In the genomic region with DNA sequence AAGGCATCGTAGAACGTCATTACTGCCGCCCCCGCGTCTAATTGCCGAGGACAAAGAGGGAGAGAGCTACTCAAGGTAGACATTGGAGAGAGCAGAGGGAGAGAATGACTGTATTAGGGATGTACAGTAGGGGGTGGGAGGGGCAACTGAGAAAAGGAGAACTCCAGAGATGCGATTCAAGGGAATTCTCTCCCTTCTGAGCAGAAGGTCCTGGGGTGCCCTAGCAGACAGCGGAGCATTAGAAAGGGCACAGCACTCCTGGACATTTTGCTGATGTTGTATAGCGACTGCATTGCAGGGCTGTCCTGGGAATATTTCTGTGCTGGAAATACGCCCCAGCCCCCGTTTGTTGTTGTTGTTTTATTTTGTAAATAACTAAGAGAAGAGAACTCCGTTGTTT, we compare ENCODE assay signal across 8 mouse cellular contexts. TPM values are rescaled to one million over a fixed set of nuclear protein-coding genes. Genes with fewer than 3 reads are reported as not detected.
DNase-seq lines count a peak whose midpoint lies in the region; ATAC-seq and TF ChIP-seq lines count a peak whose summit lies in the region.
"Had no signal": no experiment of that assay in that cellular context is flagged by ENCODE, and none has a peak within 500 bp of the region (broad histone marks: within the 10 kb centered on the region; RNA-seq: fewer than 3 reads in every experiment).

No protein-coding gene starts in this region.

- H3K9ac ChIP-seq in hindbrain, embryonic 13.5 days, result no peak overlapping the region; the same call in 1 of the 2 replicates
- no peak overlapping the region for H3K9ac ChIP-seq in hindbrain, embryonic 12.5 days
- H3K9ac ChIP-seq in hindbrain, postnatal 0 days (replicated peaks; ENCODE audit: low read length), result no peak overlapping the region
- H3K9ac ChIP-seq: lung, embryonic 15.5 days had no signal

- H3K27ac ChIP-seq in hindbrain, embryonic 13.5 days, result no peak overlapping the region
- H3K27ac ChIP-seq in hindbrain, embryonic 12.5 days, result no peak overlapping the region
- no peak overlapping the region for H3K27ac ChIP-seq in testis, adult 2 months (ENCODE audit: control insufficient read depth, insufficient read depth, low read depth, low read length)
- peak overlapping the region; percentile 91 for H3K27ac ChIP-seq in hindbrain, postnatal 0 days

- TF ChIP-seq CTCF in testis, adult 2 months (IDR thresholded peaks at IDR 0.05; ENCODE audit: control insufficient read depth, insufficient read depth, insufficient replicate concordance, low read depth, low read length), result no peak
- TF ChIP-seq CTCF in hindbrain, postnatal 0 days (IDR thresholded peaks at IDR 0.05; ENCODE audit: low read depth), result no peak

- 0 out of 2 replicates have a peak, but pooled peaks cover under 1% of the 10 kb centered on the region for H3K27me3 ChIP-seq in hindbrain, embryonic 13.5 days
- no peaks in the 10 kb centered on the region for H3K27me3 ChIP-seq in hindbrain, embryonic 12.5 days
- no peaks in the 10 kb centered on the region for H3K27me3 ChIP-seq in testis, adult 2 months (ENCODE audit: control insufficient read depth, insufficient read depth, low read length)
- no peaks in the 10 kb centered on the region for H3K27me3 ChIP-seq in hindbrain, postnatal 0 days (ENCODE audit: insufficient read depth, low read length)
- H3K27me3 ChIP-seq: lung, embryonic 15.5 days had no signal

- TF ChIP-seq POLR2A in testis, adult 2 months (IDR thresholded peaks at IDR 0.05; ENCODE audit: control insufficient read depth, low read depth, low read length), result no peak

- 0 out of 2 replicates have a peak, but pooled peaks have one; percentile 29 for ATAC-seq in hindbrain, embryonic 13.5 days (ENCODE audit: low FRiP score)
- no peak for ATAC-seq in hindbrain, embryonic 12.5 days (ENCODE audit: low FRiP score)
- ATAC-seq in hindbrain, postnatal 0 days, result no peak

- H3K4me1 ChIP-seq in hindbrain, embryonic 13.5 days (replicated peaks), result peaks cover 5% of the 10 kb centered on the region
- H3K4me1 ChIP-seq in hindbrain, embryonic 12.5 days, result peaks cover 6% of the 10 kb centered on the region
- peaks cover 4% of the 10 kb centered on the region for H3K4me1 ChIP-seq in testis, adult 2 months (ENCODE audit: control insufficient read depth, insufficient read depth, low read length)
- H3K4me1 ChIP-seq in hindbrain, postnatal 0 days (ENCODE audit: insufficient read depth, low read length), result no peaks in the 10 kb centered on the region; the same call in 1 of the 2 replicates

- no peaks in the 10 kb centered on the region for H3K9me3 ChIP-seq in hindbrain, embryonic 13.5 days
- H3K9me3 ChIP-seq in hindbrain, embryonic 12.5 days (replicated peaks), result no peaks in the 10 kb centered on the region
- H3K9me3 ChIP-seq in hindbrain, postnatal 0 days (ENCODE audit: low read length), result no peaks in the 10 kb centered on the region
- H3K9me3 ChIP-seq: lung, embryonic 15.5 days had no signal

- no peaks in the 10 kb centered on the region for H3K36me3 ChIP-seq in hindbrain, embryonic 13.5 days
- no peaks in the 10 kb centered on the region for H3K36me3 ChIP-seq in hindbrain, embryonic 12.5 days
- no peaks in the 10 kb centered on the region for H3K36me3 ChIP-seq in testis, adult 2 months (ENCODE audit: control insufficient read depth, insufficient read depth, low read length)
- H3K36me3 ChIP-seq in hindbrain, postnatal 0 days (ENCODE audit: insufficient read depth, low read length), result no peaks in the 10 kb centered on the region
- H3K36me3 ChIP-seq: lung, embryonic 15.5 days had no signal

- no peak overlapping the region for H3K4me2 ChIP-seq in hindbrain, embryonic 13.5 days
- no peak overlapping the region for H3K4me2 ChIP-seq in hindbrain, embryonic 12.5 days (replicated peaks)
- H3K4me2 ChIP-seq in hindbrain, postnatal 0 days (ENCODE audit: low read depth, low read length), result no peak overlapping the region

- no peak overlapping the region for H3K4me3 ChIP-seq in hindbrain, embryonic 13.5 days
- H3K4me3 ChIP-seq in hindbrain, embryonic 12.5 days, result no peak overlapping the region
- H3K4me3 ChIP-seq in testis, adult 2 months (ENCODE audit: control insufficient read depth, low read depth, low read length), result peak overlapping the region; percentile 79
- no peak overlapping the region for H3K4me3 ChIP-seq in hindbrain, postnatal 0 days (ENCODE audit: low read length)

- DNase-seq in testis, postnatal 10 days (ENCODE audit: low spot score), result no peak
- no peak for DNase-seq in hindbrain, postnatal 0 days (ENCODE audit: low spot score)
- no peak for DNase-seq in lung, postnatal 36 days
- no peak for DNase-seq in right cerebral cortex, postnatal 10 days (ENCODE audit: low spot score in 2 of 2)

- WGBS in hindbrain, embryonic 13.5 days, result 78% methylated on average over 12 of the region's 12 CpGs
- WGBS in hindbrain, embryonic 12.5 days, result 84% methylated on average over 12 of the region's 12 CpGs
- WGBS in hindbrain, postnatal 0 days, result 73% methylated on average over 12 of the region's 12 CpGs

RNA-seq across cellular contexts. Expression of gene Ubash3b, which starts 45.2 kb away (rescaled TPM):
- polyA plus RNA-seq in hindbrain, embryonic 13.5 days (2015; fragmentation: Nextera tagmentation; extraction: Ambion mirVana), result 17.3 and 18.2 TPM in 2 replicates
- polyA plus RNA-seq in hindbrain, embryonic 12.5 days (2016; fragmentation: Nextera tagmentation; extraction: Ambion mirVana), result 14.6 and 17.2 TPM in 2 replicates
- 1.3 and 1.6 TPM in 2 replicates for polyA plus RNA-seq in testis, adult 2 months (2012; rRNA removed)
- 41.0 and 41.3 TPM in 2 replicates for total RNA-seq in hindbrain, postnatal 0 days (2014; rRNA removed)
- 28.0 and 28.6 TPM in 2 replicates for polyA plus RNA-seq in hindbrain, postnatal 0 days (2015; fragmentation: Nextera tagmentation; extraction: Ambion mirVana)
